Mouse (Mus musculus) forebrain, postnatal 0 days (tissue): ENCODE results near the gene Rnasek. TPM values are rescaled to one million over a fixed set of nuclear protein-coding genes. Genes with fewer than 3 reads are reported as not detected.

Experiments used
- ATAC-seq: fragments of 200-750 bp; cut with Nextera tagmentation; 2 replicates; pipeline ENCODE4 v1.8.0; 2017; ENCODE audit warnings: mild to moderate bottlenecking, moderate library complexity
- DNase-seq: peaks from one replicate; pipeline ENCODE4 v3.0.0-alpha.2; 2015
- H3K27ac ChIP-seq: fragments of 300-500 bp; sonication (generic); 2 replicates; pipeline ENCODE4 v1.5.1; 2014; ENCODE audit warnings: low read depth, mild to moderate bottlenecking, antibody characterized with exemption, low read length, moderate library complexity, mixed read lengths
- H3K27me3 ChIP-seq: fragments of 300-500 bp; sonication (generic); 2 replicates; pipeline ENCODE4 v1.6.1; 2014; ENCODE audit warnings: mild to moderate bottlenecking, low read length, mixed read lengths; ENCODE audit not compliant: insufficient read depth
- H3K36me3 ChIP-seq: fragments of 300-500 bp; sonication (generic); 2 replicates; pipeline ENCODE4 v1.6.1; 2014; ENCODE audit warnings: mild to moderate bottlenecking, moderate library complexity; ENCODE audit not compliant: insufficient read depth
- H3K4me1 ChIP-seq: fragments of 300-500 bp; sonication (generic); 2 replicates; pipeline ENCODE4 v1.6.1; 2014; ENCODE audit warnings: antibody characterized with exemption; ENCODE audit not compliant: insufficient read depth
- H3K4me2 ChIP-seq: fragments of 300-500 bp; sonication (generic); 2 replicates; pipeline ENCODE4 v1.6.1; 2014; ENCODE audit warnings: low read depth, mild to moderate bottlenecking, moderate library complexity
- H3K4me3 ChIP-seq: fragments of 300-500 bp; sonication (generic); 2 replicates; pipeline ENCODE4 v1.5.1; 2014; ENCODE audit warnings: low read depth, low read length, mixed read lengths
- H3K9ac ChIP-seq: fragments of 300-500 bp; sonication (generic); 2 replicates; pipeline ENCODE4 v1.6.1; 2014; ENCODE audit warnings: mild to moderate bottlenecking
- H3K9me3 ChIP-seq: fragments of 300-500 bp; sonication (generic); 2 replicates; pipeline ENCODE4 v1.6.1; 2016; ENCODE audit warnings: low read length
- CTCF ChIP-seq: sonication (generic); IDR thresholded peaks from 2 replicates; pipeline ENCODE4 v1.5.1; 2016; ENCODE audit warnings: antibody characterized with exemption, control low read depth, low read depth
- WGBS: fragments of 180-500 bp; shearing (Covaris S2); extraction: QIAGEN DNeasy Blood & Tissue Kit; methylation state at CpG from one replicate; pipeline ENCODE4 v1.1.7; 2014; 5-methylcytosine and 5-hydroxymethylcytosine counted together
- polyA plus RNA-seq: library from polyadenylated mRNA; unstranded; fragments of >200 nt; fragmentation: Nextera tagmentation; extraction: Ambion mirVana; gene quantifications from 2 replicates; pipeline ENCODE4 v1.2.1, GENCODE M21; 2015
- total RNA-seq: library from RNA; depleted of rRNA; stranded (reverse); fragments of >200 nt; gene quantifications from 2 replicates; pipeline ENCODE4 v1.2.3, GENCODE M21; 2014

The Rnasek gene
- total and polyA plus RNA-seq, 2 experiments from 2014 or later = 48.0 to 544 TPM

GRCm38 (mm10) chr11:70278961-70279360, 39.3 kb upstream of the Rnasek start:
- Histone ChIP-seq H3K27me3 (no peaks in the 10 kb centered on the region), H3K9me3 (no peaks in the 10 kb centered on the region), H3K4me1 (no peaks in the 10 kb centered on the region), H3K4me3 (no peak overlapping the region), H3K27ac (no peak overlapping the region), H3K4me2 (no peak overlapping the region), H3K9ac (no peak overlapping the region), H3K36me3 (no peaks in the 10 kb centered on the region)
- WGBS = 79% methylated on average over 3 of the region's 3 CpGs
- no peak for DNase-seq
- no peak for TF ChIP-seq CTCF
- no peak for ATAC-seq

GRCm38 (mm10) chr11:70271641-70272040, 32.0 kb upstream of the Rnasek start:
- H3K36me3 ChIP-seq = no peaks in the 10 kb centered on the region
- ATAC-seq (no peak), DNase-seq (no peak)
- H3K4me1 ChIP-seq = no peaks in the 10 kb centered on the region
- 83% methylated on average over 7 of the region's 7 CpGs for WGBS
- H3K9me3 ChIP-seq = no peaks in the 10 kb centered on the region
- no peak overlapping the region for H3K4me3 ChIP-seq
- H3K27ac ChIP-seq = no peak overlapping the region
- no peaks in the 10 kb centered on the region for H3K27me3 ChIP-seq
- TF ChIP-seq CTCF = no peak
- H3K9ac ChIP-seq = no peak overlapping the region
- no peak overlapping the region for H3K4me2 ChIP-seq

GRCm38 (mm10) chr11:70266405-70266804, 26.8 kb upstream of the Rnasek start:
- Histone ChIP-seq H3K27ac (no peak overlapping the region), H3K9ac (no peak overlapping the region), H3K4me3 (no peak overlapping the region), H3K4me1 (no peaks in the 10 kb centered on the region), H3K4me2 (no peak overlapping the region), H3K9me3 (no peaks in the 10 kb centered on the region), H3K36me3 (no peaks in the 10 kb centered on the region), H3K27me3 (no peaks in the 10 kb centered on the region)
- 59% methylated on average over 1 of the region's 1 CpGs for whole genome bisulfite sequencing
- DNase-seq (no peak), ATAC-seq (no peak)
- TF ChIP-seq CTCF = no peak

GRCm38 (mm10) chr11:70265819-70266218, 26.2 kb upstream of the Rnasek start:
- Histone ChIP-seq H3K27me3 (no peaks in the 10 kb centered on the region), H3K4me2 (no peak overlapping the region), H3K4me3 (no peak overlapping the region), H3K9me3 (no peaks in the 10 kb centered on the region), H3K9ac (no peak overlapping the region), H3K36me3 (no peaks in the 10 kb centered on the region), H3K4me1 (no peaks in the 10 kb centered on the region), H3K27ac (no peak overlapping the region)
- no peak for ATAC-seq
- WGBS = 78% methylated on average over 4 of the region's 4 CpGs
- TF ChIP-seq CTCF = no peak
- no peak for DNase-seq

DNA sequence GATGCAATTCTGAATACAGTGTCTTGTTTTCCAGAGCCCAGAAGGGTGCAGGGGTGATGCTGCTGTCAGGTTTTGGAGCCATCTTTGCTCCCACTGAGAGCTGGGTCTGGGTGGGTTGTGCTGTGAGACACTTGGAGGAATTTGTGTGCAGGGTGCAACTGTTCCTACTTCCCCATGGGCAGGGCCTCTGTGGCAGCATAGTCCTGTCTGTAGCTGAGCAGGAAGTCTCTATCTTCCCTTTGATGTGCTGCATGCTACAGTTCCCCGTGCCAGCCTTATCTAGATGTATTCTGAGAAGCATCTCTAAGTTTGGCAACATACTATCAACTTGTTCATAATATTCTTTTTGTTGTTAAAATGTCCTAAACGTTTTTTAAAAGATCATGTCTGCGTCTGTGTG, 25.6 kb upstream of the Rnasek start:
- TF ChIP-seq CTCF = no peak
- Histone ChIP-seq H3K9ac (no peak overlapping the region), H3K9me3 (no peaks in the 10 kb centered on the region), H3K27me3 (no peaks in the 10 kb centered on the region), H3K4me3 (no peak overlapping the region), H3K4me2 (no peak overlapping the region), H3K27ac (no peak overlapping the region), H3K4me1 (no peaks in the 10 kb centered on the region), H3K36me3 (no peaks in the 10 kb centered on the region)
- DNase-seq (no peak), ATAC-seq (no peak)
- 56% methylated on average over 3 of the region's 3 CpGs for WGBS

DNA sequence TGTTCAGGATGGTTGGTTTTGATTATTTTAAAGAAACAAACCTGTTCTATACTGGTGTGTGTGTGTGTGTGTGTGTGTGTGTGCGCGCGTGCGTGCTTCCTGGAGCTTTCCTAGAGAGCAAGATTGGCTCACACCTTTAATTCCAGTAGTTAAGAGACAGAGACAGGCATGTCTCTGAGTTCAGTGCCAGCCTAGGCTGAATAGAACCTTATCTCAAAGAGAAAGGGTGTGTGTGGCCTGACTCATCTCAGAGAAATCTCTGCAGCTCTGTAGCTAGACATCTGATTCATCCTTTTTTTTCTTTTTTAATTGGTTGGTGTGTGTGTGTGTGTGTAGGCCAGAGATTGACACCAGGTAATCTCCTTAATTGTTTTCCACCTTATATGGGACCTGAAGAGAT, 19.4 kb upstream of the Rnasek start:
- no peak overlapping the region for H3K27ac ChIP-seq
- H3K4me2 ChIP-seq = no peak overlapping the region
- DNase-seq (no peak), ATAC-seq (no peak)
- H3K36me3 ChIP-seq = no peaks in the 10 kb centered on the region
- H3K4me1 ChIP-seq = no peaks in the 10 kb centered on the region
- TF ChIP-seq CTCF = no peak
- no peak overlapping the region for H3K9ac ChIP-seq
- no peaks in the 10 kb centered on the region for H3K9me3 ChIP-seq
- H3K4me3 ChIP-seq = no peak overlapping the region
- WGBS = 92% methylated on average over 4 of the region's 4 CpGs
- peaks cover 18% of the 10 kb centered on the region for H3K27me3 ChIP-seq

- Histone ChIP-seq H3K27ac (no peak within 1 kb of the TSS), H3K9me3 (no peaks in the 10 kb centered on the region), H3K4me1 (no peaks in the 10 kb centered on the region), H3K27me3 (peaks cover 36% of the 10 kb centered on the region), H3K4me2 (no peak within 1 kb of the TSS), H3K9ac (no peak within 1 kb of the TSS), H3K4me3 (no peak within 1 kb of the TSS), H3K36me3 (no peaks in the 10 kb centered on the region)
- WGBS = 3% methylated on average over 25 of the region's 25 CpGs
- ATAC-seq (no peak), DNase-seq (no peak)
- peak; percentile 29; the same call in 1 of the 2 replicates for TF ChIP-seq CTCF
These were observed 15.4 kb upstream of the Rnasek start, which contains the start of gene Alox12 for GRCm38 (mm10) chr11:70254931-70255531. TSS of gene Alox12 (minus strand) at chr11:70255353.

- no peak overlapping the region for H3K4me3 ChIP-seq
- H3K36me3 ChIP-seq = no peaks in the 10 kb centered on the region
- no peak overlapping the region for H3K4me2 ChIP-seq
- H3K9me3 ChIP-seq = no peaks in the 10 kb centered on the region
- H3K4me1 ChIP-seq = no peaks in the 10 kb centered on the region
- TF ChIP-seq CTCF = no peak
- no peak overlapping the region for H3K9ac ChIP-seq
- DNase-seq (no peak), ATAC-seq (no peak)
- H3K27ac ChIP-seq = no peak overlapping the region
- H3K27me3 ChIP-seq = peaks cover 36% of the 10 kb centered on the region
- WGBS = 5% methylated on average over 18 of the region's 18 CpGs
These were observed 14.7 kb upstream of the Rnasek start for GRCm38 (mm10) chr11:70254337-70254736.
